Mouse (Mus musculus): ENCODE measurements at regions not wholly inside any gene's neighbourhood (a gene's known extent, or its start where the extent isn't known, plus 50 kb on each side); places are given as distances from the start of the nearest gene placed in this dataset.

- DNase-seq: no peak
Observed at GRCm38 (mm10) chr5:106044878-106045585, 168.7 kb downstream of the Zfp326 start.

- no peak for DNase-seq
Observed at GRCm38 (mm10) chr5:106038321-106038720, 162.0 kb downstream of the Zfp326 start.

- no peak for DNase-seq
Observed at GRCm38 (mm10) chr5:106036176-106036575, 159.8 kb downstream of the Zfp326 start.

GRCm38 (mm10) chr5:106032956-106033355, 156.6 kb downstream of the Zfp326 start:
- DNase-seq: no peak

- DNase-seq: no peak
Observed at GRCm38 (mm10) chr5:106026861-106027260, 150.5 kb downstream of the Zfp326 start.

GRCm38 (mm10) chr5:106004292-106004917, 128.0 kb downstream of the Zfp326 start:
- DNase-seq: no peak

- DNase-seq: no peak
Observed at GRCm38 (mm10) chr5:106003321-106004291, 127.2 kb downstream of the Zfp326 start.

GRCm38 (mm10) chr5:106002330-106002729, 126.0 kb downstream of the Zfp326 start:
- no peak for DNase-seq

GRCm38 (mm10) chr5:105994218-105994617, 117.9 kb downstream of the Zfp326 start:
- no peak for DNase-seq

- DNase-seq: no peak
Observed at GRCm38 (mm10) chr5:105993066-105993760, 116.8 kb downstream of the Zfp326 start.

GRCm38 (mm10) chr5:105990777-105991176, 114.4 kb downstream of the Zfp326 start:
- DNase-seq: no peak

- no peak for DNase-seq
Observed at GRCm38 (mm10) chr5:105986401-105986800, 110.0 kb downstream of the Zfp326 start.

- DNase-seq: no peak
Observed at GRCm38 (mm10) chr5:105983131-105983530, 106.8 kb downstream of the Zfp326 start.

- DNase-seq: no peak
Observed at GRCm38 (mm10) chr5:105976746-105977145, 100.4 kb downstream of the Zfp326 start.

GRCm38 (mm10) chr5:105976076-105976475, 99.7 kb downstream of the Zfp326 start:
- DNase-seq: no peak

GRCm38 (mm10) chr5:105975275-105976011, 99.1 kb downstream of the Zfp326 start:
- DNase-seq: peak; percentile 18

GRCm38 (mm10) chr5:105974576-105975177, 98.3 kb downstream of the Zfp326 start:
- no peak for DNase-seq

Measured in kidney, adult 18-20 months (tissue).